Mouse (Mus musculus) limb, embryonic 12.5 days (tissue): ENCODE results near the gene Phf21a. TPM values are rescaled to one million over a fixed set of nuclear protein-coding genes. Genes with fewer than 3 reads are reported as not detected.
"Not testable (repeated sequence)": the region's sequence is repeated elsewhere in the genome, so short reads cannot be mapped to it uniquely, and the experiment has no call there.

Experiments
- ATAC-seq: fragments of 200-750 bp; cut with Nextera tagmentation; 2 replicates; pipeline ENCODE4 v1.8.0; 2017; ENCODE audit warnings: low read depth, moderate TSS enrichment; ENCODE audit not compliant: insufficient number of reproducible peaks, insufficient read depth, low FRiP score, low TSS enrichment
- H3K27ac ChIP-seq: fragments of 300-500 bp; sonication (generic); 2 replicates; pipeline ENCODE4 v1.5.1; 2016; ENCODE audit warnings: mild to moderate bottlenecking, moderate library complexity
- H3K27me3 ChIP-seq: fragments of 300-500 bp; sonication (generic); 2 replicates; pipeline ENCODE4 v1.6.1; 2016; ENCODE audit warnings: mild to moderate bottlenecking, moderate library complexity
- H3K36me3 ChIP-seq: fragments of 300-500 bp; sonication (generic); 2 replicates; pipeline ENCODE4 v1.6.1; 2016; ENCODE audit warnings: mild to moderate bottlenecking, moderate library complexity
- H3K4me1 ChIP-seq: fragments of 300-500 bp; sonication (generic); replicated peaks from 2 replicates; pipeline ENCODE4 v1.6.1; 2016
- H3K4me2 ChIP-seq: fragments of 300-500 bp; sonication (generic); 2 replicates; pipeline ENCODE4 v1.6.1; 2016; ENCODE audit warnings: mild to moderate bottlenecking, moderate library complexity
- H3K4me3 ChIP-seq: fragments of 300-500 bp; sonication (generic); replicated peaks from 2 replicates; pipeline ENCODE4 v1.5.1; 2016; ENCODE audit warnings: mild to moderate bottlenecking
- H3K9ac ChIP-seq: fragments of 300-500 bp; sonication (generic); replicated peaks from 2 replicates; pipeline ENCODE4 v1.6.1; 2016; ENCODE audit warnings: mild to moderate bottlenecking, moderate library complexity
- H3K9me3 ChIP-seq: fragments of 300-500 bp; sonication (generic); 2 replicates; pipeline ENCODE4 v1.6.1; 2016; ENCODE audit warnings: mild to moderate bottlenecking, moderate library complexity
- WGBS: fragments of 180-500 bp; shearing (Covaris S2); methylation state at CpG from one replicate; pipeline ENCODE4 v1.1.7; 2016; 5-methylcytosine and 5-hydroxymethylcytosine counted together
- polyA plus RNA-seq: library from polyadenylated mRNA; unstranded; fragments of >200 nt; fragmentation: Nextera tagmentation; extraction: Ambion mirVana; gene quantifications from 2 replicates; pipeline ENCODE4 v1.2.1, GENCODE M21; 2016

The Phf21a gene
- polyA plus RNA-seq, 1 experiment from 2014 or later: 34.2 TPM

DNA sequence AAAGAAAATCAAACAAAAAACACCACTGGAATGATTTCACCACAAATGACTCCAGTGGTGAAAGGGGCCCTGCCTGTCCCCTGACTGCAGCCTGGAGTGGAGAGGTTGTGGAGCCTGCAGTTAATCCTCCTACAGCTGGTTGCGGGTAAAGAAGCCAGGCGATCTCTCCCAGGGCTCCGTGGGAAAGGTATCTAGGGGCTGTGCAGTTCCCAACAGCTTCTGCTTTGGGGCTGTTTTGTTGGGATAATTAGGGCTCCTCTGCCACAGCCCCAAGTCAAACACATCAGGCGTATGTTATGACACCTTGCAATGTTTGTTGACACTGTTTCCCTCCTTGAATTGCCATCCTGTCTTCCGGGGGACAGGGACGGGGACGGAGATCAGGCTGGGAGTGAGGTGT is 47.5 kb downstream of the Phf21a start:
- Histone ChIP-seq H3K27ac (peak overlapping the region; percentile 24; the same call in 1 of the 2 replicates), H3K4me3 (peak overlapping the region; percentile 22), H3K27me3 (no peaks in the 10 kb centered on the region), H3K9me3 (no peaks in the 10 kb centered on the region), H3K4me2 (peak overlapping the region; percentile 52), H3K36me3 (no peaks in the 10 kb centered on the region), H3K4me1 (peaks cover 17% of the 10 kb centered on the region), H3K9ac (peak overlapping the region; percentile 13; the same call in 1 of the 2 replicates)
- 3% methylated on average over 7 of the region's 7 CpGs for WGBS
- ATAC-seq: no peak

DNA sequence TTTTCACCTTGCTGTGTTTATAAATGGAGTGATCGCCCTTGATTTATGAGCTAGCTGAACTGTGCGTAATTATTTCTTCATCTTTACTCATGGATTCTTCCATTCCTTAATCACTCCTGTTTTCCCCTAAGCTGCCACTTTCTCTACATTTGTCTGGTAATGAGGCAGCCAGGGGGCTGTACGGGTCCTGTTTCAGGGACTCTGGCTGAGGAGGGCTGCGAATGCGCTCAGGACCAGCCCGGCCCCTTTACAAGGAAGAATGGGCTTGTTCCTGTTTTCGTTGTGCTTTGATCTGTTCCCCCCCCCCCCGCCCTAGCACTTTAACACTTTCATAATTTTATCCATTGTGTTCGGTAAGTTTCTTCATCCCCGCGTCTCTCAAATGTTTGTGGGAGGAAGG is 48.2 kb downstream of the Phf21a start:
- no peaks in the 10 kb centered on the region for H3K9me3 ChIP-seq
- peak overlapping the region; percentile 52 for H3K4me2 ChIP-seq
- H3K9ac ChIP-seq: peak overlapping the region; percentile 13; the same call in 1 of the 2 replicates
- H3K4me3 ChIP-seq: peak overlapping the region; percentile 22
- WGBS: 3% methylated on average over 11 of the region's 11 CpGs
- ATAC-seq: no peak
- peak overlapping the region; percentile 24; the same call in 1 of the 2 replicates for H3K27ac ChIP-seq
- no peaks in the 10 kb centered on the region for H3K27me3 ChIP-seq
- H3K4me1 ChIP-seq: peaks cover 17% of the 10 kb centered on the region
- no peaks in the 10 kb centered on the region for H3K36me3 ChIP-seq

DNA sequence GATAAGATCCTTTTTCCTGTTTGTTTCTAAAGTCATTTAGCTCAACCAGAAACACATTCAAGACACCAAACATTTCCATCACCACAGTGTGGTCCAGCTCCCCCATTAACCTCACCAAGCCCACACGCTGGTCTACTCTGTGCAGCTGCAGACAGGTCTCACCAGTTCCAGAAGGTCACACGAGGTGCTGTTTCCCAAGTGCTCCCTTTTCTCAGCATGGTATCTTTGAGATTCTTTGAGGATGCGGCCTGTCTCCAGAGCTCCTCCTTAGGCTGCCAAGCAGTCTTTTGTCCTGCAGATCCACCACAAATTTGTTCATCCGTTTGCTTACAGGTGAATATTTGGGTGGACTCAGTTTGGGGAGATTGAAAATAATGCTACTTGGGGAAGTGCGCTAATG is 51.0 kb downstream of the Phf21a start:
- H3K4me2 ChIP-seq: no peak overlapping the region
- WGBS: 41% methylated on average over 5 of the region's 5 CpGs
- H3K27me3 ChIP-seq: no peaks in the 10 kb centered on the region
- peaks cover 17% of the 10 kb centered on the region for H3K4me1 ChIP-seq
- H3K27ac ChIP-seq: no peak overlapping the region
- no peaks in the 10 kb centered on the region for H3K9me3 ChIP-seq
- H3K4me3 ChIP-seq: no peak overlapping the region
- no peak for ATAC-seq
- H3K36me3 ChIP-seq: no peaks in the 10 kb centered on the region
- no peak overlapping the region for H3K9ac ChIP-seq

DNA sequence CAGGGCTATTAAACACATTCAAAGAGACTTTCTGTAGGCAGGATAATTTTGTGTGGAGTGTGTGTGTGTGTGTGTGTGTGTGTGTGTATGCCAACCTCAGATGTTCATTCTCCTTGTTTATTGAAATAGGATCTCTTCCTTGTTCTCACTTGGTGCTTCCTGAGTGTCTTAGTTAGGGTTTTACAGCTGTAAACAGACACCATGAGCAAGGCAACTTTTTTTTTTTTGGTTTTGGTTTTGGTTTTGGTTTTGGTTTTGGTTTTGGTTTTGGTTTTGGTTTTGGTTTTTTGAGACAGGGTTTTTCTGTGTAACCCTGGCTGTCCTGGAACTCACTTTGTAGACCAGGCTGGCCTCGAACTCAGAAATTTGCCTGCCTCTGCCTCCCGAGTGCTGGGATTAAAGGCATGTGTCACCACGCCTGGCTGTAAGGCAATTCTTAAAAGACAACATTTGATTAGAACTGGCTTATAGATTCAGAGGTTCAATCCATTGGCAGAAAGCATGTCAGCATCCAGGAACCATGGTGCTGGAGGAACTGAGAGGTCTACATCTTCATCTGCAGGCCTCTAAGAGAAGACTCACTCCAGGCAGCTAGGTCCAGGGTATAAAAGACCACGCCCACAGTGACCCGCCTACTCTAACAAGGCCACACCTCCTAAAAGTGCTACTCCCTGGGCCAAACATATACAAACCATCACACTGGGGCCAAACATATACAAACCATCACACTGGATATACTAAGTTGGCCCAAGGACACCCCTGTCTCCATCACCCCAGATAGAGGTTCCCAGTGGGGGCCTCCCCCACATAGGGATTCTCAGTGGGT is 55.2 kb downstream of the Phf21a start:
- H3K9ac ChIP-seq, H3K27ac ChIP-seq, H3K9me3 ChIP-seq, H3K4me2 ChIP-seq, ATAC-seq, H3K36me3 ChIP-seq, H3K27me3 ChIP-seq, H3K4me3 ChIP-seq, H3K4me1 ChIP-seq: not testable (repeated sequence)
- WGBS: 83% methylated on average over 5 of the region's 5 CpGs

- no peaks in the 10 kb centered on the region for H3K4me1 ChIP-seq
- ATAC-seq: no peak
- no peaks in the 10 kb centered on the region for H3K27me3 ChIP-seq
- H3K36me3 ChIP-seq: no peaks in the 10 kb centered on the region
- no peak overlapping the region for H3K4me3 ChIP-seq
- H3K9me3 ChIP-seq: no peaks in the 10 kb centered on the region
- H3K4me2 ChIP-seq: no peak overlapping the region
- H3K9ac ChIP-seq: no peak overlapping the region
- H3K27ac ChIP-seq: no peak overlapping the region
- 62% methylated on average over 10 of the region's 10 CpGs for WGBS
Measured at GRCm38 (mm10) chr2:92164291-92164690, 71.4 kb downstream of the Phf21a start.

GRCm38 (mm10) chr2:92166950-92167349 is 74.0 kb downstream of the Phf21a start:
- Histone ChIP-seq H3K4me2 (no peak overlapping the region), H3K9me3 (no peaks in the 10 kb centered on the region), H3K4me1 (no peaks in the 10 kb centered on the region), H3K4me3 (no peak overlapping the region), H3K9ac (no peak overlapping the region), H3K27me3 (no peaks in the 10 kb centered on the region), H3K27ac (no peak overlapping the region), H3K36me3 (no peaks in the 10 kb centered on the region)
- ATAC-seq: no peak
- WGBS: 36% methylated on average over 7 of the region's 7 CpGs

DNA sequence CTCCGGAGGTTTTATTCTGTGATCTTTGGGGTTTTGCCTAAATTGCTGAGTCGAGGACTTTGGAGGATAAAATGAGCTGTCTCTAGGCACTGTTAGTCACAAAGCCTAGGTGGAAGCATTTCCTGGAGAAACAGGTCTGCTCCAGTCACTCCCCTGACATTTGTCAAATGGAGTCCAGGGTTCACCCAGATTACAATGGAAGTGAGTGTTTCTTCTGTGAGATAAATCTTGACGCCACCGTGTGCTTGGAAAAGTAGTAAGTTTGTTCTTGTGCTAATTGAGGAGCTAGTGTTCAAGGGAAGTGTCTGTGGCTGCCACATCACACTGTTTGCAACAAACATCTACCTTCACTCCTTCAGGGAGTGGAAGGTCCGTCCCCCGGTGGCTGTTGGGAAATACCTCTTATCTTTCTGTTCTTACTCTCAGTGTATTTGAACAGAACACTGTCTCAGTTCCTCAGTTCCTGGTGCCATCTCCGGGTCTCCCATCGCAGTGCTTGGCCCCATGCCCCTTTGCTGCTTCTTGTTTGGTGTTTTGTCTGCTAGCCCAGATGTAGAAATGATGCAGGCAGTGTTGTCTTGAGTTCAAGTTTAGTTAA is 78.2 kb downstream of the Phf21a start:
- 78% methylated on average over 8 of the region's 8 CpGs for WGBS
- no peak overlapping the region for H3K9ac ChIP-seq
- H3K27me3 ChIP-seq: no peaks in the 10 kb centered on the region
- no peak overlapping the region for H3K4me2 ChIP-seq
- H3K9me3 ChIP-seq: no peaks in the 10 kb centered on the region
- no peaks in the 10 kb centered on the region for H3K36me3 ChIP-seq
- no peaks in the 10 kb centered on the region for H3K4me1 ChIP-seq
- no peak for ATAC-seq
- H3K27ac ChIP-seq: no peak overlapping the region
- no peak overlapping the region for H3K4me3 ChIP-seq

DNA sequence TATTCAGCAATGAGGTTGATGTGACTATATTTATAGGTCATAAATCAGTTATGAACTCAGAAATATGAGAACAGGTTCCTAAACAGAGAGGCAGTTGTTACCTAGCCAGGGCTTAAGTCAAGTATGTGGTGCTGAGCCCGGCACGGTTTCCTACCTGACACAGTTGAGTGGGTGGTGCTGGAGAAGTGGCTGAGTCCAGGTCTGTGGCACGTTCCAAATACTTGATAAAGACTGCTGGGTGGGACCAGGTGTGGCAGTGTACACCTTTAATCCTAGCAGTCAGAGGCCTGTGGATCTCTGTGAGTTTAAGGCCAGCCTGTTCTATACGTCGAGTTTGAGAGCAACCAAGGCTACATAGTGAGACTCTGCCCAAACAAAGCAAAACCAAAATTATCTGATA is 79.4 kb downstream of the Phf21a start:
- Histone ChIP-seq H3K4me2 (no peak overlapping the region), H3K27ac (no peak overlapping the region), H3K27me3 (no peaks in the 10 kb centered on the region), H3K4me3 (no peak overlapping the region), H3K9ac (no peak overlapping the region), H3K4me1 (no peaks in the 10 kb centered on the region), H3K36me3 (no peaks in the 10 kb centered on the region), H3K9me3 (no peaks in the 10 kb centered on the region)
- ATAC-seq: no peak
- 87% methylated on average over 5 of the region's 5 CpGs for WGBS

- H3K36me3 ChIP-seq: no peaks in the 10 kb centered on the region
- no peak overlapping the region for H3K4me3 ChIP-seq
- H3K4me1 ChIP-seq: no peaks in the 10 kb centered on the region
- H3K4me2 ChIP-seq: no peak overlapping the region
- H3K9ac ChIP-seq: no peak overlapping the region
- no peaks in the 10 kb centered on the region for H3K27me3 ChIP-seq
- no peak overlapping the region for H3K27ac ChIP-seq
- 83% methylated on average over 4 of the region's 4 CpGs for WGBS
- ATAC-seq: no peak
- H3K9me3 ChIP-seq: no peaks in the 10 kb centered on the region
Measured at GRCm38 (mm10) chr2:92173186-92173585, 80.3 kb downstream of the Phf21a start.

DNA sequence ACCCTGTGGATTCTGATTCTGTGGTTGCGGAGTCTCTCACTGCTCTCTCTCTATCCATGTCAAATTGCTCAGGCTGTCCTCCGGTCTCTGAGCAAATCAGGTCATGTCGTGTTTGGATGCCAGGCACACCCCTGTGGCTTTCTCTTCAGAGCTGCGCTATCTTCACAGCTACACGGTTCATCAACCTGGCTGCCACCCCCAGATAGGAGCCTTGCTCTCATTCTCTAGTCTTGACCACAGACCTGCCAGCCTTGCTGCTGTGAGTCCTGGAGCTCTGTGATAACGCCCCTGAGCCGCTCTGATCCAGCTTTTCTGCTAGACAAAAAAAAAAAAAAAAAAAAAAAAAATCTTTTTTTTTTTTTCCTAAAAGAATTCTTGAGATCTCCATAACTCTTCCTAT is 81.3 kb downstream of the Phf21a start:
- no peak overlapping the region for H3K4me2 ChIP-seq
- no peaks in the 10 kb centered on the region for H3K27me3 ChIP-seq
- no peak overlapping the region for H3K9ac ChIP-seq
- no peak overlapping the region for H3K4me3 ChIP-seq
- no peaks in the 10 kb centered on the region for H3K36me3 ChIP-seq
- ATAC-seq: no peak
- H3K27ac ChIP-seq: no peak overlapping the region
- 76% methylated on average over 7 of the region's 7 CpGs for WGBS
- no peaks in the 10 kb centered on the region for H3K4me1 ChIP-seq
- H3K9me3 ChIP-seq: no peaks in the 10 kb centered on the region

- no peak for ATAC-seq
- no peaks in the 10 kb centered on the region for H3K9me3 ChIP-seq
- WGBS: 93% methylated on average over 4 of the region's 4 CpGs
- H3K4me3 ChIP-seq: no peak overlapping the region
- H3K9ac ChIP-seq: no peak overlapping the region
- H3K4me1 ChIP-seq: no peaks in the 10 kb centered on the region
- no peak overlapping the region for H3K4me2 ChIP-seq
- H3K36me3 ChIP-seq: no peaks in the 10 kb centered on the region
- no peak overlapping the region for H3K27ac ChIP-seq
- no peaks in the 10 kb centered on the region for H3K27me3 ChIP-seq
Measured at GRCm38 (mm10) chr2:92175002-92175401, 82.1 kb downstream of the Phf21a start.
